Mouse (Mus musculus) liver, adult 2 months (tissue): ENCODE measurements around the gene Actn2.

ENCODE experiments used
- CTCF ChIP-seq: fragments of 200-500 bp; IDR thresholded peaks from 2 replicates; pipeline ENCODE4 v1.5.1; 2011; ENCODE audit warnings: low read depth, low read length, control low read depth
- POLR2A ChIP-seq: fragments of 200-500 bp; IDR thresholded peaks from 2 replicates; pipeline ENCODE4 v1.6.1; 2011; ENCODE audit warnings: low read length, control low read depth; ENCODE audit not compliant: insufficient read depth; ENCODE audit errors: extremely low read depth

DNA sequence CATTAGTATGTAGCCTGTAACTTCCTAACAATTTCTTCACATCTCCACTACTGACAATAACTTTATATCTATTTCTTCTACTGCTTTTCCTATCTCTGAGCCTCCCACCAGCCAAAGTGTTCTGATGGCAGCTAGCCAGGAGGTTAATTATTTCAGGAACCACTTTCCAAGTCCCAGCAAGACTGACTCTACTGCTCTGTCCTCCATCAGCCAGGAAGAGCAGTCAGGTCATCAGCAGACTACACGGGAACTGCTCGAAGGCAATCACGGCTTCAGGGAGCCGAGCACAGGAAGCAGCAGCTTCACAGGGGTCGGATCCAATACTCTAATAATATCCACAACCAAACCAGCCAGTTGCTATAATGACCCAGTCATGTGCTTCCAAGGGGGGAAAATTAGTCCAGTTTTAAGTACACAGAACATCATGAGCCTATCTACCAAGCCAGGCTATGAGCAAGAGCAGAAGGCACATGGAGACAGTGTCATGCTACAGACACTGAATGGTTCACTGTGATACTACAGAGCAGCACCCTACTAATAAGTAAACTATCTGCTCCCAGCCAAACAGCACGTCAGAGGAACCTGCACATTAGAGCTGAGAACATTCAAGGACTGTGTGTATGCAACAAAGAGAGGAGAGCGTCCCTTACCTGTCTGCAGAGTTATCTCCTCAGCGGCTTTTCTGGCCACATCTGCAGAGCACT, 91.2 kb downstream of the Actn2 start:
- TF ChIP-seq POLR2A (no peak), CTCF (no peak)
